Mouse (Mus musculus): ENCODE measurements around the gene Bcan.

- TF ChIP-seq CTCF (IDR thresholded peaks at IDR 0.05; ENCODE audit: borderline replicate concordance, control insufficient read depth, extremely low read depth, insufficient read depth, low read length, poor library complexity) (no peak), POLR2A (IDR thresholded peaks at IDR 0.05; ENCODE audit: control insufficient read depth, extremely low read depth, insufficient read depth, low read length, poor library complexity) (no peak)
Observed at GRCm38 (mm10) chr3:87958476-87958875, 41.6 kb downstream of the Bcan start.

All from thymus, adult 2 months (tissue).